13 mouse cellular contexts compared by ENCODE assay signal in genomic region chr3:154880536-154880939, GRCm38 (mm10).
DNase-seq lines count a peak whose midpoint lies in the region; ATAC-seq and TF ChIP-seq lines count a peak whose summit lies in the region.
"Had no signal": no experiment of that assay in that cellular context is flagged by ENCODE, and none has a peak within 500 bp of the region (broad histone marks: within the 10 kb centered on the region; RNA-seq: fewer than 3 reads in every experiment).

No protein-coding gene starts in this region.

- TF ChIP-seq POLR2A in heart, adult 2 months (IDR thresholded peaks at IDR 0.05; ENCODE audit: insufficient read depth, low read depth, low read length): no peak

- intact Hi-C loops in heart, adult 2 months (cut with DNase I): no loop called here

- no peak overlapping the region for H3K4me3 ChIP-seq in forebrain, embryonic 13.5 days
- H3K4me3 ChIP-seq in forebrain, postnatal 0 days (ENCODE audit: low read depth, low read length): no peak overlapping the region
- H3K4me3 ChIP-seq in heart, adult 2 months: no peak overlapping the region
- no peak overlapping the region for H3K4me3 ChIP-seq in intestine, embryonic 16.5 days (ENCODE audit: low read length)
- no peak overlapping the region for H3K4me3 ChIP-seq in neural tube, embryonic 15.5 days (replicated peaks)
- no peak overlapping the region for H3K4me3 ChIP-seq in kidney, embryonic 14.5 days (ENCODE audit: low read length)
- H3K4me3 ChIP-seq: limb, embryonic 12.5 days had no signal

- POLR2A ChIA-PET in Patski (lab: Charles Lee): interaction anchor here (0.6 kb wide), 1 partner anchor 19 kb away, joined by 3 read pairs; no protein-coding TSS in a partner anchor

- WGBS in forebrain, embryonic 13.5 days: 21% methylated on average over 4 of the region's 4 CpGs
- WGBS in forebrain, postnatal 0 days: 27% methylated on average over 4 of the region's 4 CpGs
- WGBS in heart, adult 2 months: 12% methylated on average over 4 of the region's 4 CpGs
- 25% methylated on average over 4 of the region's 4 CpGs for WGBS in intestine, embryonic 16.5 days
- WGBS in neural tube, embryonic 15.5 days: 46% methylated on average over 4 of the region's 4 CpGs
- 40% methylated on average over 4 of the region's 4 CpGs for WGBS in kidney, embryonic 14.5 days

- peak; percentile 52; the same call in 1 of the 2 replicates for ATAC-seq in forebrain, embryonic 13.5 days
- ATAC-seq in forebrain, postnatal 0 days: no peak
- peak; percentile 45 for ATAC-seq in Patski
- peak; percentile 57 for ATAC-seq in intestine, embryonic 16.5 days
- no peak for ATAC-seq in neural tube, embryonic 15.5 days (ENCODE audit: low FRiP score)
- ATAC-seq in kidney, embryonic 14.5 days (ENCODE audit: low FRiP score, low TSS enrichment): no peak

- no peak overlapping the region for H3K9ac ChIP-seq in forebrain, embryonic 13.5 days
- no peak overlapping the region for H3K9ac ChIP-seq in forebrain, postnatal 0 days
- H3K9ac ChIP-seq in heart, adult 2 months (ENCODE audit: low read depth, low read length): no peak overlapping the region
- H3K9ac ChIP-seq in intestine, embryonic 16.5 days (ENCODE audit: low read depth, low read length): no peak overlapping the region
- H3K9ac ChIP-seq in neural tube, embryonic 15.5 days (replicated peaks): no peak overlapping the region
- no peak overlapping the region for H3K9ac ChIP-seq in kidney, embryonic 14.5 days (ENCODE audit: low read depth, low read length)
- H3K9ac ChIP-seq: limb, embryonic 12.5 days had no signal

- peak; percentile 82 for TF ChIP-seq EP300 in heart, adult 2 months (IDR thresholded peaks at IDR 0.05; ENCODE audit: insufficient read depth, low read depth, low read length)

- TF ChIP-seq CTCF in forebrain, postnatal 0 days (IDR thresholded peaks at IDR 0.05; ENCODE audit: low read depth): no peak
- no peak for TF ChIP-seq CTCF in Patski (IDR thresholded peaks at IDR 0.05)
- no peak for TF ChIP-seq CTCF in heart, adult 2 months (IDR thresholded peaks at IDR 0.05)

- no peaks in the 10 kb centered on the region for H3K9me3 ChIP-seq in forebrain, embryonic 13.5 days (replicated peaks)
- H3K9me3 ChIP-seq in forebrain, postnatal 0 days (ENCODE audit: low read length): no peaks in the 10 kb centered on the region
- no peaks in the 10 kb centered on the region for H3K9me3 ChIP-seq in intestine, embryonic 16.5 days (ENCODE audit: control insufficient read depth, low read length)
- no peaks in the 10 kb centered on the region for H3K9me3 ChIP-seq in neural tube, embryonic 15.5 days (replicated peaks)
- H3K9me3 ChIP-seq in kidney, embryonic 14.5 days (ENCODE audit: control insufficient read depth, low read length): no peaks in the 10 kb centered on the region
- H3K9me3 ChIP-seq: limb, embryonic 12.5 days had no signal

- no peak overlapping the region for H3K4me2 ChIP-seq in forebrain, embryonic 13.5 days
- no peak overlapping the region for H3K4me2 ChIP-seq in forebrain, postnatal 0 days (ENCODE audit: low read depth)
- H3K4me2 ChIP-seq in intestine, embryonic 16.5 days (ENCODE audit: low read depth, low read length): no peak overlapping the region
- no peak overlapping the region for H3K4me2 ChIP-seq in neural tube, embryonic 15.5 days
- H3K4me2 ChIP-seq in kidney, embryonic 14.5 days (replicated peaks; ENCODE audit: low read depth, low read length): no peak overlapping the region
- H3K4me2 ChIP-seq: limb, embryonic 12.5 days had no signal

- CTCF ChIA-PET in Patski (lab: Charles Lee): interaction anchor here (0.9 kb wide), 1 partner anchor 15 kb away, joined by 3 read pairs; no protein-coding TSS in a partner anchor

- DNase-seq in forebrain, postnatal 0 days: no peak
- peak; percentile 42 for DNase-seq in Patski (ENCODE audit: low read depth, low spot score)
- DNase-seq in heart, adult 2 months: peak; percentile 30 to 57
- no peak for DNase-seq in layer of hippocampus, adult 11-12 months (ENCODE audit: low spot score)
- DNase-seq: kidney, adult 8-10 months; lung, postnatal 10 days; right cerebral cortex, adult 18-20 months had no signal

- H3K27me3 ChIP-seq in forebrain, embryonic 13.5 days: no peaks in the 10 kb centered on the region
- no peaks in the 10 kb centered on the region for H3K27me3 ChIP-seq in forebrain, postnatal 0 days (ENCODE audit: insufficient read depth, low read length)
- H3K27me3 ChIP-seq in Patski: no peaks in the 10 kb centered on the region
- no peaks in the 10 kb centered on the region for H3K27me3 ChIP-seq in heart, adult 2 months (ENCODE audit: control insufficient read depth, insufficient read depth, low read length)
- H3K27me3 ChIP-seq in intestine, embryonic 16.5 days (replicated peaks; ENCODE audit: control insufficient read depth, insufficient read depth, low read length): no peaks in the 10 kb centered on the region
- H3K27me3 ChIP-seq in neural tube, embryonic 15.5 days (replicated peaks): no peaks in the 10 kb centered on the region
- H3K27me3 ChIP-seq in kidney, embryonic 14.5 days (ENCODE audit: control insufficient read depth, insufficient read depth, low read length): no peaks in the 10 kb centered on the region
- H3K27me3 ChIP-seq: CH12.LX; limb, embryonic 12.5 days had no signal

- in situ Hi-C loops in Patski (cut with MboI; ENCODE audit: low pct_unique_long_range_greater_than_20kb): no loop called here

- H3K79me2 ChIP-seq in heart, adult 2 months (replicated peaks; ENCODE audit: control insufficient read depth, insufficient read depth, low read length): no peaks in the 10 kb centered on the region

- H3K36me3 ChIP-seq in forebrain, embryonic 13.5 days (ENCODE audit: poor library complexity, severe bottlenecking): no peaks in the 10 kb centered on the region
- H3K36me3 ChIP-seq in forebrain, postnatal 0 days (ENCODE audit: insufficient read depth): no peaks in the 10 kb centered on the region
- peaks cover 11% of the 10 kb centered on the region for H3K36me3 ChIP-seq in heart, adult 2 months (ENCODE audit: control insufficient read depth, insufficient read depth, low read length)
- no peaks in the 10 kb centered on the region for H3K36me3 ChIP-seq in intestine, embryonic 16.5 days (ENCODE audit: control insufficient read depth, insufficient read depth, low read length)
- no peaks in the 10 kb centered on the region for H3K36me3 ChIP-seq in neural tube, embryonic 15.5 days
- H3K36me3 ChIP-seq in kidney, embryonic 14.5 days (ENCODE audit: control insufficient read depth, insufficient read depth, low read length): no peaks in the 10 kb centered on the region
- H3K36me3 ChIP-seq: limb, embryonic 12.5 days had no signal

- no peak overlapping the region for H3K27ac ChIP-seq in forebrain, embryonic 13.5 days
- H3K27ac ChIP-seq in forebrain, postnatal 0 days (ENCODE audit: low read depth, low read length): no peak overlapping the region
- no peak overlapping the region; the same call in 1 of the 2 replicates for H3K27ac ChIP-seq in heart, adult 2 months
- H3K27ac ChIP-seq in intestine, embryonic 16.5 days (ENCODE audit: low read length): peak overlapping the region; percentile 46
- no peak overlapping the region for H3K27ac ChIP-seq in neural tube, embryonic 15.5 days (replicated peaks)
- H3K27ac ChIP-seq in kidney, embryonic 14.5 days (ENCODE audit: low read depth, low read length): no peak overlapping the region
- H3K27ac ChIP-seq: limb, embryonic 12.5 days had no signal

- peaks cover 10% of the 10 kb centered on the region for H3K4me1 ChIP-seq in forebrain, embryonic 13.5 days
- 0 out of 2 replicates have a peak, but pooled peaks cover 3% of the 10 kb centered on the region for H3K4me1 ChIP-seq in forebrain, postnatal 0 days (ENCODE audit: insufficient read depth)
- peaks cover 5% of the 10 kb centered on the region for H3K4me1 ChIP-seq in heart, adult 2 months (ENCODE audit: control insufficient read depth, insufficient read depth, low read length)
- 0 out of 2 replicates have a peak, but pooled peaks cover 12% of the 10 kb centered on the region for H3K4me1 ChIP-seq in intestine, embryonic 16.5 days (ENCODE audit: control insufficient read depth, insufficient read depth, low read length)
- peaks cover 6% of the 10 kb centered on the region; the same call in 1 of the 2 replicates for H3K4me1 ChIP-seq in neural tube, embryonic 15.5 days
- no peaks in the 10 kb centered on the region for H3K4me1 ChIP-seq in kidney, embryonic 14.5 days (ENCODE audit: control insufficient read depth, insufficient read depth, low read length)

Comparison
In these comparisons a context has a peak if more than half of its experiments do, and no peak if none do; other contexts are left out.
1. ATAC-seq: peak in forebrain, embryonic 13.5 days (single experiment), Patski (single experiment) and intestine, embryonic 16.5 days (single experiment); none in forebrain, postnatal 0 days (single experiment), neural tube, embryonic 15.5 days (single experiment) and kidney, embryonic 14.5 days (single experiment).
2. DNase-seq: peak in Patski (single experiment) and heart, adult 2 months (2 of 2); none in forebrain, postnatal 0 days (single experiment) and layer of hippocampus, adult 11-12 months (single experiment).